Mouse (Mus musculus): ENCODE data around the gene Zfp36.

The Zfp36 gene

DNA sequence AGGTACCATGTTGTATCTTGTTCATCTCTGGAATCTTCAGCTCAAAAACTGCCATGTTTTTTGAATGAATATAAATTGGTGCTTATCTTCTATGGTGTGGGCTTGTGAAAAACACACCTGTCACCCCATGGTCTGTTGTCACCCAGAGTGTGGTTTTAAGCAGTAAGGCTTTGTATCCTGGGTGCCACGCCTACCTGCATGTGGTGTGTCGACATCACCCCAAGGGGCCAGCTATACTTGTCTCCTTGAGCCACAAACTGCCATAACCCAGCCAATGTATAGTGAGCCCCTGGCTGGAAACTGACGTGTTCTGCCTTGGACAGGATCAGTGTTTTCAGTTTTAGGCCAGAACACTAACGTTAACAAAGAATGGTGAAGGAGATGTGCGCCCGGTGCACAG lies 4.1 kb upstream of the Zfp36 start:
- DNase-seq (ENCODE audit: low spot score), result no peak

DNA sequence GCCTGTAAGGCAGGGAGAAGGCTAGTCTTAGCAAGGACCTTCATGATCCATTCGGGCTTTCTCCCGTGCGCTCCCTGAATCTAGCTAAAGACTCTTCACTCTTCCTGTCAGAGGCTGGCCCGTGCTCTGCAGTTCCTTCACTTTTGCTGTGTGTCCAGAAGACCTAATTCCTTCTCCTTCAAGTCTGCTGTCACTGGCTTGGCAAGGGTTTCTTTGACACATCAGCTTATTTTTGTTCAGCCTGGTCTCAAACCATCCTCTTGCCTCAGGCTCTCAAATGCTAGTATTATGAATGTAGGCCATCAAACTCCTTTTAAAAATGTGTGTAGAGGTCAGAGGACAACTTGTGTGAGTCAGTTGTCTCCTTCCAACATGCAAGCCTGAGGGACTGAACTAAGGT lies 3.6 kb upstream of the Zfp36 start:
- no peak for DNase-seq (ENCODE audit: low spot score)

DNA sequence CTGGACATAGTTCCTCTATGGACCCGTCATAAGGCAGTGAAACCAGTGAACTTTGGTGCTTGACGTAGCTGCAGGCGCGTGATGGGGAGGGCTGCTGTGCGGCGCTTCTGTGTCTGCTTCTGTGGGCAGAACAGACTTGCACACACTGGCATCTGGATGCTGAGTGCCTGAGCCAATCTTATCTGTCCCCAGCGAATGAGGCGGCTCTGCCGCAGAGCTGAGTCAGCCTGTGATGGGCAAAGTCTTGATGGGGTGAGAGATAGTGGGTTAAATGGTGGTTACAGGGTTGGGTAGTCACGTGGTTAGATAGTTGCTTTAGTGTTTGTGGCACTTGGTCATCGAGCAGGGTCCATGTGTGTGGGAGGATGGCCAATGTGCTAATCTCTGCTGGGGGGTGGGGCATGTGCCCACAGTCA lies 2.9 kb upstream of the Zfp36 start:
- DNase-seq (ENCODE audit: low spot score), result no peak

DNA sequence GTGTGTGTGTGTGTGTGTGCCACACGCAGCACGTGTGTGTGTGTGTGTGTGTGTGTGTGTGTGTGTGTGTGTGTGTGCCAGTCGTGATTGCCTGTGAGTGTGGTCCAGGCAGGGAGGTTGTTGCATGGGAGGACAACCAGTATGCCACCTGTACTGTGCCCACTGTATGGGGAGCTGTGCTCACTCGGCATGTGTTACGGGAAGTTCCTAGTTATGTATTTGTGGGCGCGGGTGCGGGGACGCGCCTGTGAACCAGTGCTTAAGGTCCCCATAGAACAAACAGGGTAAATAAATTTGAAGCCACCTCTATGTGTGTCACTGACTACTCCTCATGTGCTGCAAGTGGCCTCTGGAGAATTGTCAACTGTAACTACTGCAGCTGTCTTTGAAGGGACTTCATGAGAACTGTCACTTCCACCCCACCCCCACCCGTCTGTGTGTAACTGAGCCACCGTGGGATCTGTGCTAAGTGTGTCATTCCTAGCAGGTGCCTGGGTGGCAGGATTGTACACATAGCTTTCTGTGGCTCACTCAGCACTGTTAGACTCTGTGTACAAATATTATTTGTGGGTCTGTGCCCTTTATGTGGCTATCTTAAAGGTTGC lies 2.4 kb upstream of the Zfp36 start:
- no peak for DNase-seq (ENCODE audit: low spot score)

DNA sequence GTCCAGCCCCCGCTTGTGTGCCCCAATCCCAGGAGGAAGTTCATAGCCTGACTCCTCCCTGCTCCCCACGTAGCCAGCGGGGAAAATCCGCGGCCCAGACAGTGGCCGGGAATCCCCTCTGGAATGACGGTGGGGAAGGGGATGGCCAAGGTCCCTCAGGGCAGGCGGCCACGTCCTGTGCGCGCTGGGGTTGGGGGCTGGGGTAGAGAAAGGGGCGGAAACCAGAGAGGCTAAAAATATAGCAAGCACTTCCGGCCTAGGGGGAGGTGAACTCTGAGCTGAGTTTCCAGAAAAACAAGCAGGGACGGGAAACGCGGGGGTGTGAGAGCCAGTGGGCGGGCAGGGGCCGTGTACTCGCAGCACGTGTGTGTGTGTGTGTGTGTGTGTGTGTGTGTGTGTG lies 1.9 kb upstream of the Zfp36 start:
- DNase-seq (ENCODE audit: low spot score), result no peak

DNA sequence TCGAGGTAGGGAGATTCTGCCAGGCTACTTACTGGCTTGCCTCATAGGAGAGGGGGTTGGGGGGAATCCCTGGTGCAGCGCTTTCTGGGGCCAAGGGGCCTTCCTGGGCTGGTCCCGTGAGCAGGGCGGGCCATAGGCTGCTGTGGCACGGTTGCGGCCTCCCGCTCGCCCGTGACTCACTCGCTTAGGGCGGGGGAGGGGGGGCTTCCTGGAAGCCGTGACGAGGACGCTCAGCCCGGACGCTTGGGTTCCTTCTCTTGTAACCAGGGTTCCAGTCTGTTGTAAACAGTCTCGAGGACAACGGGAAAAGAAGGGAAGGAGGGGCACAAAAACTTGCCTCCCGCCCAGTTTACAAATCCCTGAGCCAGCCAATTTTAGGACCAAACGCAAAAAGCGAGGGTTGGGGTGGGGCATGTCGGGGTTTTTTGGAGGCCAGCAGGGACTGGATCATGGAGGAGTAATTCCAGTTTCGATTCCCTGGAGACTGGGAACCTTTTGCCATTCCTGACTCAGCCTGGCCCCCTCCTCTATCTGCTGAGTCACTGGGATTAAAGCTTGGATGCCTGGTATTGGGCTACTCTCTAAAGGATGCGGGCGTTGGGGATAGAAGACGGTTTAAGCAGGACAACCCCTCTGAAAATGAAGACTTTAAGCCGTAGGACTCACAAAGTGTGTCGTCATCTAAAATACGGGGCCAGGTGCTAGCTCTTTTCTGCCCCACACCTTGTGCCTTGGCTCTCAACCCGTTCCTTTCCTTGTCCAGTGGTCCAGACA lies 1.2 kb upstream of the Zfp36 start:
- no peak for DNase-seq (ENCODE audit: low spot score)

DNA sequence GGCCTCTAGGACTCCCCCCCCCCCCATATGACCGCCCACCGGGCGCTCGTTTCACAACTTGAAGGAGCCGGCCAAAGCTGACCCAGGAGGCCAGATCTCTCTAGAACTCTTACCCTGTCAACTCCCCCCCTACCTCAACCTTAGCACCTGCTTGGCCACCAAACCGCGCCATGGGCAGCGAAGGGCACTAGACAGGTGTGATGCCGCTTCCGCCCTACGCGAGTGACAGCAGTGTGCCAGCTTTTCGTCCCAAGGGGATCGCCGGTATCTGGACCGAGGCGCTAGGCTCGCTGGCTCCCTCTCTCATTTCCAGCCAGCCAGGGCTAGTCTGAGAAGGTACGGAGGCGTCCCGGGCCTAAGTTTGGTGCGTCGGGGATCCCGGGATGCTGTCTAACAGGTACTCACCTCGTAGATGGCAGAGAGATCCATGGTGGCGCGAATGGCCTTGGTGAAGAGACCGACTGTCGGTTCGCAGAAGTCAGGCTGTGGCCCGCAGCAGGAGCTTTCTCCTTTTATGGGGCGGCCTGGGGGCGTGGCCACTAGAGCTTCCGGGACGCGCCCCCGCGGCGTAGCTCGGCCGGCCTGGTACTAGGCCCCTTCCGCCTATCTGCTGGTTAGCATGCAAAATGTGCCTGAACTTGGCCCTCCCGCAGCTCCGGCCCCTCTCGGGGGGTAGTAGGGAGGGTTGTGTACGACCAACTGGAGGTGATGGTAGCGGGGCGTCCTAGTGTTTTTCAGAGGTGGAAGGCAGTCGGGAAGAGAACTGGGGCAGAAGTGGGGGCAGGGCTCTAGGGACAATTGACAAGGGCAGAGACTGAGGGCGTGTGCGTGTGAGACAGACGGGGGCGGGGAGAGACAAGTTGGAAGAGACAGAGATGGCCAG lies 1.0 kb downstream of the Zfp36 start:
- DNase-seq (ENCODE audit: low spot score), result peak; percentile 87

DNA sequence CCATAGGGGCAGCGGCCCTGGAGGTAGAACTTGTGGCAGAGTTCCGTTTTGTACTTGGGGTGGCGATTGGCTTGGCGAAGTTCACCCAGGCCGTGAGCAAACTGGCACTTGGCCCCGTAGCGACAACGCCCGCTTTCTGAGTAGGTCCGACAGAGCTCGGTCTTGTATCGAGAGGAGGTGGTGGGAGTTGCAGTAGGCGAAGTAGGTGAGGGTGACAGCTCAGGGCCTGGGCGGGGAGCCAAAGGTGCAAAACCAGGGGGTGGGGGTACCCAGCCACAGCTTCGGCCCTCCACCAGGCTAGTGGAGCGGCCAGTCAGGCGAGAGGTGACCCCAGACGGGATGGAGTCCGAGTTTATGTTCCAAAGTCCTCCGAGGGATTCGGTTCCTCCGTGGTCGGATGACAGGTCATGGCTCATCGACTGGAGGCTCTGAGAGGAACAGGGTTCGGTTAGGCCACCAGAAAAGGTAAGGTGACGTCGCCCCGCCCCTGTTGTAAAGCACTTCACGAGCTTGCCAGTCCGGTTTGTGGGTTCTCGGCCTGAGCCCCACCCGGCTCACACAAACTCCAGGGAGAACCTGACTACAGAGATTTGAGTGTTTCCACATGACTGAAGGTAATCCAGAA lies 1.9 kb downstream of the Zfp36 start:
- DNase-seq (ENCODE audit: low spot score), result no peak

DNA sequence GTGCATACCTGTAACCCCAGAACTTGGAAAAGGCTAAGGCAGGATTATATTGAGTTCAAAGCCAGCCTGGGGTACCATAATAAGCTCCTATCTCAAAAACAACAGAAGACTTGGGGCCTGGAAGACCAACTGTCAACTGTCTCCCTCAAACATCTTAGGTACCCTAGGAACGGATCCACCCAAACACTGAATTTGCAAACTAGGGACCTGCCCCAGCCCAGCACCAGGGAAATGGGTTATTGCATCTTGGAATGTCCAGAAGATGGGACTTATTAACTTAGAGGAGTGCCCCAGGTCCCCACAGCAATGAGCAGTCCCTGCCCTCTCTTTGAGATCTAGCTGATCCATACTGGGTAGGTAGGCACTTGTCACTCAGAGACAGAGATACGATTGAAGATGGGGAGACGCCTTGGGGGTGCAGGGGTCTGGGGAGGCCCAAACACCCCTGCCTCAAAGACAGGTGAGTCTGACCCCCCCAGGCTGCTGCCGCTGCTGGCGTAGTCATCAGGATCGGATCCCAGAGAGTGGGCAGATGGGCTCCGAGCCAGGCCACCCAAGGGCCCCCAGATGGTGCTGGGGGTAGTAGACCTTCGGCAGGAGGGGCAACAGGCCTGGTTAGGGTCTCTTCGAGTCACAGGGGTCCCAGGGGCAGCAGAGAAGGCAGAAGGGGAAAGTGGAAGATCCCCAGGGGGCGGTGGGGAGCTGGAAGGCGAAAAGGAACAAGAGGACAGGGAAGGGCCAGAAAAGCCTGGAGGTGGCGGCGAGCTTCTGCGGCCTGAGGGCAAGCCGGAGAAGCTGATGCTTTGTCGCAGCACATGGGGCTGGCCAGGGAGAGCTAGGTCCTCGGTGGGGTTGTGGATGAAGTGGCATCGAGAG lies 2.6 kb downstream of the Zfp36 start:
- DNase-seq (ENCODE audit: low spot score), result no peak

DNA sequence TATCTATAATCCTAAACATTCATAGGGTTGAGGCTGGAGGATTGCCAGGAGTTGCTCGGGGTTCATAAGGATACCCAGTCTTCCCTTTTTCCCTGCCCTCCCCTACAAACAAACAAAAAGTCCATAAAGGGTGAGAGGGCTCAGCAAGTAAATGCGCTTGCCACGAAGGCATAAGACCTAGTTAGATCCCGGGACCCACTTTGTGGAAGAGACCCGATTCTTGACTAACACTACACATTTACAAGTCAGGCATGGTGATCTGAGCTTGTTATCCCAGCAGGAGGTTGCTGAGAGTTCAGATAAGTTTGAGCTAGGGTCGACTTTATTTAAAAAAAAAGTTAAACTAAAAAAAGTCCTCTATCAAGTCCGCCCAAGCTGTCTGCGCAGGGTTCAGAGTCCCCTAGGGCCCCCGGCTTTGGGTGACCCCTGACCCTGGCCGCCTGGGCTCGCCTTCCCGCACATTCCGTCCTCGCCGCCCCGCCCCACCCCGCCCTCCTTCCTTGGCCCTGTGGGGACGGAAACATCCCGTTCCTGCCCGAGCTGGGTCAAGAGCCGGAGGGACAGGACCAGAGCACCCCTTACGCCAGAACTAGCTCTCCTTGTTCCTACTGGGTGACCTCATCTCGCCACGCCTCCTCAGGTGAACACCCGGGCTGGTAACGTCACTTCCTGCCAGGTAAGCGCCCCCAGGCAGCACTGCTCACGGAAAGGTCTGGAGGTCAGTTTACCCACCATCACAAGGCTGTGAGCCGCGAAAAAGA lies 3.9 kb downstream of the Zfp36 start:
- no peak for DNase-seq (ENCODE audit: low spot score)

DNA sequence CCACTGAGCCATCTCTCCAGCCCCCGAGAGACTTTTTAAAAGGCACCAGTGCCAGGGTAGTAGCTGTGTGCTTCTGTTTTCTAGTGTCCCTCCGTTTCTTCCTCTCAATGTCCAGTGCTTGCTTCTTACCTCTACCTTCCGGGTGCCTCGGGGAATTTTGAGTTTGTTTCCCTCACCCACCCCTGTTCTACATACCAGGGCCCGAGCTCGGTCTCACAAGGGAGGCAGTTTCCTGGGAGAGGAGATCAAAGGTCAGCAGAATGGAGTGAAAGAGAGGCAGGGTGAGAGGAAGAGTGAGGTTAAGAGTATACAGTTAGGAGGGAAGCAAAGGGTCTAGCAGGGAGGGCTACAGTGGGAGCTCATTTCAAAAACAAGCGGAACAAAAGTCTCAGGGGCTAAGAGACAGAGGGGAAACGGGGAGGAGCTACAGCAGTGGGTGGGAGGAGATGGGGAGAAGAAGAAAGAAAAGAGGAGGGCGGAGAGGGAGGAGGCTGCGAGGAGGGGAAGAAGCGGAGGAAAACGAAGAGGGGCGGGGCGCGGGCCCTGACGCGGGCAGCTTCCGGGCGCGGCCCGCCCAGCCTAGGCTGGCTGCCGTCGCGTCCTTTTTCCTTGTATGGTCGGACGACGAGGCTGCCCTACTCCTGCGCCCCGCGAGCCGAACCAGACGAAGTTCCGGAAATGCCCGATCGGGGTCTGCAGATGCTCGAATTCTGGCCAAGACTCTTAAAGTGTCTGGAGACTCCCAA lies 4.7 kb downstream of the Zfp36 start:
- no peak for DNase-seq (ENCODE audit: low spot score)

DNA sequence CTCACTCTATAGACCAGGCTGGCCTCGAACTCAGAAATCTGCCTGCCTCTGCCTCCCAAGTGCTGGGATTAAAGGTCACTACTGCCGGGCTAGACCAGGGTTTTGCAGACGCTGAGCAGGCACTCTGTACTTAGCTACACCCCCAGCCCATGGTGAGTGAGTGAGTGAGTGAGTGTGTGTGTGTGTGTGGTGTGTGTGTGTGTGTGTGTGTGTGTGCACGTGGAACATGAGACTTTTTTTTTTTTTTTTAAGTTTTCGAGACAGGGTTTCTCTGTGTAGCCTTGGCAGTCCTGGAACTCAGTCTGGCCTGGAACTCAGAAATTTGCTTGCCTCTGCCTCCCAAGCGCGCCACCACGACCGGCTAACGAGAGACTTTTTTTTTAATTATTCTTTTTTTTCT lies 5.4 kb downstream of the Zfp36 start:
- DNase-seq (ENCODE audit: low spot score), result no peak

DNA sequence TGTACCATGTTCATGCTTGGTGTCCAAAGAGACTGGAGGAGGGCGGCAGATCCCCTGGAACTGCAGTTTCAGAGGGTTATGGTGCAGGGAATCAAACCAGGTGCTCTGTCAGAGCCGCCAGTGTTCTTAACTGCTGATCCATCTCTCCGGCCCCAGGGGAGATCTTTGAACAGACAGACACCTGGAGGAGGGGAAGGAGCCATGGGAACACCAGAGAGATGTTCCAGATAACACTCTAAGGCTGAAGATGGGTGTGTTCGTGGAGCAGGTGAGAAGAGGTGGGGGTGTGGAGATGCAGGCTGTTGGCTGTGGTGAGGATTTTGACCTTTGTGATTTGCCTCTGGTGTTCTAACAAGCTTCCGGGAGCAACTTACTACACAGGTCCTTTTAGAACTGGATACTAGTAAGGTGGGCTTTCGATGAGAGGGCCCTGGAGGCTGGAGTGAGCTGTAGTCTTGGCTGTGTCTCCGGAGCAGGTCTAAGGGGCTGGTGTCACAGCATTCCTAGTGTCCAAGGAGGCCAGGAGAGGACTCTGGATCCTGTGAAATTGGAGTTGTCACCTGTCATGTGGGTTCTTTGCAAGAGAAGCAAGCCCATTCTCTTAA lies 6.1 kb downstream of the Zfp36 start:
- no peak for DNase-seq (ENCODE audit: low spot score)

DNA sequence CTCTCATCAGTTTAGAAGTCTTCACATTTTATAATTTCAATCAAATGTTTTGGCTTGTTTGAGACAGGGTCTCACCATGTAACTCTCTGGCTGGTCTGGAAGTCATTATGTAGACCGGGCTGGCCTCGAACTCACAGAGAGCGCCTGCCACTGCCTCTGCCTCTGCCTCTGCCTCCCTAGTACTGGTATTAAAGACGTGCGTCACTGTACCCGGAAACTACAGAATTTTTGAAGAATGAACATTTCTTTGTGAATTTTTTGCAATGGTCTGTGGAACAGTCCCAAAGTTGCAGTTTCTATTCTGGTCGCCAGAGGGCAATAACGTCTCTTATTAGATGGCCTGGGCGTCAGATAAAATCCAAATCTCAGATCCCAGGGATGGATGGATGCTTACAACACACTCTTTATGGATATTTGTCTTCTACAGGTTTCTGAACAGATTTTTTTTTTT lies 6.9 kb downstream of the Zfp36 start:
- DNase-seq (ENCODE audit: low spot score), result no peak

DNA sequence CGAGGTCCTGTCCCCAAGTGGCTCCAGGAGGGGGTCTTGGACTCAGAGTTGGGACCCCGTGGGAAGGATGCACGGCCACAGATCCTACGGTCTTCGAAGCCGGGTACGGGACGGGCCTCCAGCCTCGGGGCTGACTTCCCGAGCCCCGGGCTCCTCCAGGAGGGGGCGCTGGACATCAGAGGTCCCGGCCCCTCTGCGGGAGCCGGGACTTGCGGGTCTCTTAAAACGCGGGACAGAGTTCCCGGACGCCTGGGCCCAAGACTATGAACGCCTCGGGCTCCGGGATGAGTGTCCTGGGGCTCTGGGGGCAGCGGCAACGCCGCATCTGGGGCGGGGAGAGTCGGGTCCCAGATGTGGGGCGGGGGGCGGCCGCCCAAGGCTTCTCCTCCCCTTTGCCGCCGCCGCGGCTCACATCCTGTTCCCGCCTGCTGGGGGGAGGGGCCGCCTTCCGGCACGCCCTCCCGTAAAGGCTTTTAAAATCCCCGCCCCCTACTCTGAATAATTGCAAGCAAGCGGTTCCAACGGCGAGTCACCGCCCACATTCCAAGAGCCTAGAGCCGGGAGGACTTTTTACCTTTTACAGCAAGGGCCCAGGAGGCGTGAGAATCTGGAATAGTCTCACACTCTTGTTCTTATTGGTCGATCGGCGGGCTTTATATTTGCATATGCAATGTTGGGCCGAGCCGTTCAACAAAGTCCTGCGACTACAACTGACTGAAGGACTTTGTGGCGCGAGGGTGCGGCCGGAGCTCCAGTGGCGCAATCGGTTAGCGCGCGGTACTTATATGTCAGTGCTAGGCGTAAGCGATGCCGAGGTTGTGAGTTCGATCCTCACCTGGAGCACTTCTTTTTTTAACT lies 7.6 kb downstream of the Zfp36 start, which contains the start of gene Plekhg2:
Gene Plekhg2 (minus strand): TSS at position 349 of the 858 bp plus-strand sequence.
- peak; percentile 95 for DNase-seq (ENCODE audit: low spot score)

DNA sequence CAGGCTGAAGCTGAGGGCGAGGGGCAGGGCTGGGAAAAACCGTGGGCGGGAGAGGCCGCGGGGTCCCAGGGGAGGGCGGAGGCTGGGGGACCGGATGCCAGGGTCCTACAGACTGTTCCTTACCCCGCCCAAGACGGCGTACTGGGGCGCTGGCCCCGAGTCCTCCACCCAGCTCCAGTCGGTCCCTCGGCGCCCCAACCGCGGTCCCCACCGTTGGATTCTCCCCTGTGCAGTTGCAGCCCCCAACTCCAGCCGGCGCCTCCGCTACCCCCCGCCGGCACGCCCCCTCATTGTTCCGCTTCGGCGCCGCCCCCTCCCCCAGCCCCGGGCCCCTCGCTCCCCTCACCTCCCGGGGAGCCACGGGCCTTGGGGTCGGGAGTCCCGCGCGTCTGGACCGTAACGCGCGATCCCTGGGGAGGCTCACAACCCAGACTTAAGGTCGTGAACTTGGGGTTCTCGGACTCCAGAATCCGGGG lies 8.5 kb downstream of the Zfp36 start:
- no peak for DNase-seq (ENCODE audit: low spot score)

DNA sequence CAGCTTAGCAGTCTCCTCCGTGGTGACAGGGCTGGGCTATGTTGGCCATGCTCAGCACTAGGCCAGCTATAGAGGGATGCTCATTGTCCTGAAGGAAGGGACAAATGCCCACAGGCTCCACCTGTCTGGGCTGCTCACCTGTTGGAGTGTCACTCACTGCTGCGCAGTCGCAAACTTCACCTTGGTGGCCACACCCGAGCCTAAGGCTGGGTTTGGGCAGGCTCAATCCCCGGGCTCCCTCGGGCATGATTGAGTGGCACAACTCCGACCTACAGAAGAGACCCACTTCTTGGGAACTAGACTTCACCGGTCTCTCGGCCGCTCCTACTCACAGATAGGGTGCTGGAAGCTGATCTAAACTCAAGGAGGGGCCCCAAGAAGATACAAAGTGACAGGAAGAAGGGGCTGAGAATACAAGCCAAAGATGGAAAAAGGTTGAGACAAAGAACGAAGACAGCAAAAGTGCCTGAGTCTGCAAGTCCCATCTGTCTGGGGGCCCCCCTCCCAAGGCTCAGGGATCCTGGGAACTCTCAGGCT lies 9.0 kb downstream of the Zfp36 start:
- no peak for DNase-seq (ENCODE audit: low spot score)

DNA sequence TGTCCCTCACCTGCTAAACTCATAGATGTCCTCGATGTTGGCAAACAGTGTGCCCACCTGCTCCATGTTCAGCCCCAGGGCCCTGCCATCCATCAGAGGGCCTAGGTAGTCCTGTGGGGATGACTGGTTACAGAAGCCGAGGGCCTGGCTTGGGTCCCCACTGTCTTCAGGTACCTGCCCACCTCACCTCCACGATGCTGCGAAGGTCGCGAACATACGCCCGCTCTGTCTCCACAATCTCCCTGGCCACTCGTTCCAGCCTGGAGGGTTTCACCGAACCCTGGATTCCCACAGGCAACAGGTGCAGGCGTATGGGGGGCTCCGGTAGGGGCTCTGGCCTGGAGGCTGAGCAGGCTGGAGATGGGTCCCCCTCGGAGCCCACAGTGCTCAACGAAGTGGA lies 10.0 kb downstream of the Zfp36 start:
- DNase-seq (ENCODE audit: low spot score), result no peak
